Mouse (Mus musculus): ENCODE data around the gene Lmo7. TPM values are rescaled to one million over a fixed set of nuclear protein-coding genes. Genes with fewer than 3 reads are reported as not detected.

Gene Lmo7
- polyA plus RNA-seq, 1 experiment from 2014 or later: 16.0 TPM

GRCm38 (mm10) chr14:101794553-101795177, 64.9 kb downstream of the Lmo7 start:
- WGBS: 92% methylated on average over 10 of the region's 10 CpGs
- no peaks in the 10 kb centered on the region for H3K4me1 ChIP-seq (replicated peaks; ENCODE audit: control insufficient read depth, insufficient read depth, low read length)

GRCm38 (mm10) chr14:101797930-101798500, 68.3 kb downstream of the Lmo7 start:
- WGBS: 87% methylated on average over 5 of the region's 5 CpGs

More at GRCm38 (mm10) chr14:101794553-101795177, 64.9 kb downstream of the Lmo7 start:
- Histone ChIP-seq H3K9me3 (ENCODE audit: control insufficient read depth, low read length) (no peaks in the 10 kb centered on the region), H3K27ac (ENCODE audit: low read length) (no peak overlapping the region), H3K36me3 (ENCODE audit: control insufficient read depth, insufficient read depth) (no peaks in the 10 kb centered on the region), H3K4me3 (replicated peaks; ENCODE audit: low read length) (no peak overlapping the region), H3K9ac (replicated peaks; ENCODE audit: low read depth, low read length) (no peak overlapping the region), H3K27me3 (replicated peaks; ENCODE audit: control insufficient read depth, insufficient read depth, low read length) (no peaks in the 10 kb centered on the region), H3K4me2 (ENCODE audit: low read length) (no peak overlapping the region)
- no peak for ATAC-seq

GRCm38 (mm10) chr14:101798766-101799165, 69.0 kb downstream of the Lmo7 start:
- H3K9ac ChIP-seq (replicated peaks; ENCODE audit: low read depth, low read length): no peak overlapping the region
- ATAC-seq: no peak
- no peaks in the 10 kb centered on the region for H3K9me3 ChIP-seq (ENCODE audit: control insufficient read depth, low read length)
- H3K27me3 ChIP-seq (replicated peaks; ENCODE audit: control insufficient read depth, insufficient read depth, low read length): no peaks in the 10 kb centered on the region
- H3K27ac ChIP-seq (ENCODE audit: low read length): no peak overlapping the region
- no peak overlapping the region for H3K4me3 ChIP-seq (replicated peaks; ENCODE audit: low read length)
- H3K36me3 ChIP-seq (ENCODE audit: control insufficient read depth, insufficient read depth): no peaks in the 10 kb centered on the region
- no peak overlapping the region for H3K4me2 ChIP-seq (ENCODE audit: low read length)
- 61% methylated on average over 2 of the region's 2 CpGs for WGBS
- no peaks in the 10 kb centered on the region for H3K4me1 ChIP-seq (replicated peaks; ENCODE audit: control insufficient read depth, insufficient read depth, low read length)

More at GRCm38 (mm10) chr14:101797930-101798500, 68.3 kb downstream of the Lmo7 start:
- H3K9me3 ChIP-seq (ENCODE audit: control insufficient read depth, low read length): no peaks in the 10 kb centered on the region
- no peak overlapping the region for H3K9ac ChIP-seq (replicated peaks; ENCODE audit: low read depth, low read length)
- H3K27me3 ChIP-seq (replicated peaks; ENCODE audit: control insufficient read depth, insufficient read depth, low read length): no peaks in the 10 kb centered on the region
- ATAC-seq: no peak
- H3K4me1 ChIP-seq (replicated peaks; ENCODE audit: control insufficient read depth, insufficient read depth, low read length): no peaks in the 10 kb centered on the region
- no peak overlapping the region for H3K4me3 ChIP-seq (replicated peaks; ENCODE audit: low read length)
- H3K36me3 ChIP-seq (ENCODE audit: control insufficient read depth, insufficient read depth): no peaks in the 10 kb centered on the region
- H3K4me2 ChIP-seq (ENCODE audit: low read length): no peak overlapping the region
- H3K27ac ChIP-seq (ENCODE audit: low read length): no peak overlapping the region

DNA sequence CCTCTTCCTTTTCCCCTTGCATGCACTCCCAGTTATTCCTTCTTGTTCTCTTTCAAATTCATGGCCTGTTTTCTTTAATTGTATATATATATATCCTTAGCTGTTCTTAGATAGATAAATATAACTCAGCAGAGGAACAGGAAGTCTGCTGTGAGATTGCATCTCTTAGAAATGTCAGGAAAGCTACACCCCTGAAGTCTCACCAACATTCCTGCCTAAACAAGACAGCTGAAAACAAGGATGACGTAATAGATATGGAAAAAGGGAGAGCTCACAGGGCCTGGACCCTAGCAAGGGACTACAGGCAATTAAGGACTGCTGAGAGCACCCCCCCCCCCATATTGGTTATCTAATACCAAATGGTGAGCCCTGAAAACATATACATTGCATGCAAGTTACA, 71.9 kb downstream of the Lmo7 start:
- 90% methylated on average over 1 of the region's 1 CpGs for WGBS
- H3K36me3 ChIP-seq (ENCODE audit: control insufficient read depth, insufficient read depth): no peaks in the 10 kb centered on the region
- no peak for ATAC-seq

DNA sequence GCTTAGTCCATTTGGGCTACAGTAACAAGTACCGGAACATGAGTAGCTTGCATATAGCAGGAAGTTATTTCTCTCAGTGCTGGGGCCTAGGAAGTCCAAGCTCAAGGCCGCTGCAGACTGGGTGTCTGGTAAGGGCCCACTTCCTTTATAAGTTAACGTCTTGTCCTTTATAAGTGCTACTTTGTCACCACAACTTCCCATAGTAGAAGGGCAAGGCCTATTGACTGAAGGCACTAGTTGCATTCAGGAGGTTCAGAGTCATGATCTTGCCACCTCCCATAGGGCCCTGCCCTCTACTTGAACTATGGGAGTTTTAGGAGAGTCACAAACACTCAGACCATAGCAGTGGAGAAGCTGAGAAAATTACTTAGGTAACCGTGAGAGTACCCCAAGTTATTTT, 74.4 kb downstream of the Lmo7 start:
- Histone ChIP-seq H3K27me3 (replicated peaks; ENCODE audit: control insufficient read depth, insufficient read depth, low read length) (no peaks in the 10 kb centered on the region), H3K4me2 (ENCODE audit: low read length) (no peak overlapping the region), H3K9me3 (ENCODE audit: control insufficient read depth, low read length) (no peaks in the 10 kb centered on the region), H3K27ac (ENCODE audit: low read length) (no peak overlapping the region), H3K4me3 (replicated peaks; ENCODE audit: low read length) (no peak overlapping the region), H3K36me3 (ENCODE audit: control insufficient read depth, insufficient read depth) (no peaks in the 10 kb centered on the region), H3K9ac (replicated peaks; ENCODE audit: low read depth, low read length) (no peak overlapping the region), H3K4me1 (replicated peaks; ENCODE audit: control insufficient read depth, insufficient read depth, low read length) (no peaks in the 10 kb centered on the region)
- 86% methylated on average over 4 of the region's 4 CpGs for WGBS
- no peak for ATAC-seq

More for the DNA sequence above, 71.9 kb downstream of the Lmo7 start:
- H3K9ac ChIP-seq (replicated peaks; ENCODE audit: low read depth, low read length): no peak overlapping the region
- no peaks in the 10 kb centered on the region for H3K9me3 ChIP-seq (ENCODE audit: control insufficient read depth, low read length)
- H3K4me3 ChIP-seq (replicated peaks; ENCODE audit: low read length): no peak overlapping the region
- no peaks in the 10 kb centered on the region for H3K4me1 ChIP-seq (replicated peaks; ENCODE audit: control insufficient read depth, insufficient read depth, low read length)
- H3K4me2 ChIP-seq (ENCODE audit: low read length): no peak overlapping the region
- no peaks in the 10 kb centered on the region for H3K27me3 ChIP-seq (replicated peaks; ENCODE audit: control insufficient read depth, insufficient read depth, low read length)
- no peak overlapping the region for H3K27ac ChIP-seq (ENCODE audit: low read length)

DNA sequence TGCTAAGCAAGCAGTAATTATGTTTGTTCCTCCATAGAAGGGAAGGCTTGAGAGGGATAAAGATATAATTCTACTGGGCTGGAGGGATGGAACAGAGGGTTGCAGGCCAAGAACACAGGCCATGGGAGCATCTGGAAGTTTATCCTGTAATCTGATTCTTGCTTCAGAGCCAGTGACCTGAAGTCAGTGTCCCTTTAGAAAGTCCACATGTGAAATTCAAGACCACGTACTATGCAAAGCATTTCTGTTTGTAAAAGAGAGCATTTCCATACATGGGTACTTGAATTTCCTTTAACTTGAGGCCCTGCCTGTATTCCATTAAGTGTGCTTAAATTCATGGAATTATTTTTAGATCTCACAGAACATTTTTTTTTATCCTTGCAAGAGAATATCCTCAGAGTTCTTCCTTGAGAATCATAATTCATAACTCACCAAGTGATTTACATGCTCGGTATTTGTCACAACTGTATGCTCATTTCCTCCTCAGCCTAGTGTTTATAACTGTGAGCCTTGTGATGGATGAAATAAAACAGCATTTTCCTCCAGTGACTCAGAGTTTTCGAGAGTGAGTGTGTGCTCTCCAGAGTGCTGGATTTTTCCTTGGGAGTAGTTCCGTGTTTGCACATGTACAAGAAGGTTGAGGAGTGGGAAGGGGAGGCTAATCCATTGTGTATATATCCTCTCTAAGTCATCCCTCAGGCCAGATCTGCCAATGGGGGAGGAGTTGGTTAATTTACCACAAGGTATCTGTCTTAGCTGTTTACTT, 75.0 kb downstream of the Lmo7 start:
- H3K9ac ChIP-seq (replicated peaks; ENCODE audit: low read depth, low read length): no peak overlapping the region
- H3K9me3 ChIP-seq (ENCODE audit: control insufficient read depth, low read length): no peaks in the 10 kb centered on the region
- H3K27ac ChIP-seq (ENCODE audit: low read length): no peak overlapping the region
- H3K36me3 ChIP-seq (ENCODE audit: control insufficient read depth, insufficient read depth): no peaks in the 10 kb centered on the region
- ATAC-seq: no peak
- H3K4me3 ChIP-seq (replicated peaks; ENCODE audit: low read length): no peak overlapping the region
- no peak overlapping the region for H3K4me2 ChIP-seq (ENCODE audit: low read length)
- no peaks in the 10 kb centered on the region for H3K27me3 ChIP-seq (replicated peaks; ENCODE audit: control insufficient read depth, insufficient read depth, low read length)
- 88% methylated on average over 4 of the region's 4 CpGs for WGBS
- no peaks in the 10 kb centered on the region for H3K4me1 ChIP-seq (replicated peaks; ENCODE audit: control insufficient read depth, insufficient read depth, low read length)

DNA sequence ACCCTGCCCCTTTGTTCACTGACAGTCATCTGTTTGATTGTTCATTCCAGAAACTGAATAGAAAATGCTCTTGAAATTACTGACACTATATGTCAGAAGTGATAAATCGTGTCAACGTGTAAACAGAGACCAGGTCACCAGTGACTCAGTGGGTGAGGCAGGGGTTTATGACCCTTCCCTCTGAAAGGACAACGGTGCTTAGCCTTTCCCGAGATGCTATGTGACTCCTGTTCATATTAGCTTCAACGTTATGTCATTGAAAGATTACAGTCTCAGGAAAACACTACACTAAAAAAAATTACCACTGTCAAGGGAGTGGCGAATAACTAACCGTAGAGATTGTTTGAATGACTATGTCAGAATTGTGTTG, 75.6 kb downstream of the Lmo7 start:
- no peak overlapping the region for H3K27ac ChIP-seq (ENCODE audit: low read length)
- H3K36me3 ChIP-seq (ENCODE audit: control insufficient read depth, insufficient read depth): no peaks in the 10 kb centered on the region
- no peaks in the 10 kb centered on the region for H3K9me3 ChIP-seq (ENCODE audit: control insufficient read depth, low read length)
- H3K4me3 ChIP-seq (replicated peaks; ENCODE audit: low read length): no peak overlapping the region
- no peak overlapping the region for H3K4me2 ChIP-seq (ENCODE audit: low read length)
- no peaks in the 10 kb centered on the region for H3K4me1 ChIP-seq (replicated peaks; ENCODE audit: control insufficient read depth, insufficient read depth, low read length)
- ATAC-seq: no peak
- WGBS: 83% methylated on average over 7 of the region's 7 CpGs
- H3K27me3 ChIP-seq (replicated peaks; ENCODE audit: control insufficient read depth, insufficient read depth, low read length): no peaks in the 10 kb centered on the region
- H3K9ac ChIP-seq (replicated peaks; ENCODE audit: low read depth, low read length): no peak overlapping the region

DNA sequence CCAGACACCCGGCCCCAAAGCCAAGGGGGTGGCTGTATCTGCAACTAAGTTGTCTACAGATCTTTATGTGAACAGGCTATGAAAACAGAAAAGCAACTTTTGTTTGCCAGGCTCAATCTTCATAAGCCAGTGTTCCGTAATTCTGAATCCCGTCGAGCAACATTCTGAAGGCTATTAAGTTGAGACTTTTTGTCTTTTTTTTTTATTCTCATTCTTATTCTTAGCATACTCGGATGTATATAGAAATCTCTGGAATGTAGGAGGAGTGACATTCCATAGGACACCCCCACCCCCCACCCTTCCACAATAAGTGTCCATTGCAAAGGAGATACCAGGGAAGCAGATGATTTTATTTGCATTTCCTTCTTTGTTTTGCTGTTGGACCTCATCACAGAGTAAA, 76.3 kb downstream of the Lmo7 start:
- 72% methylated on average over 5 of the region's 5 CpGs for WGBS
- Histone ChIP-seq H3K4me2 (ENCODE audit: low read length) (no peak overlapping the region), H3K36me3 (ENCODE audit: control insufficient read depth, insufficient read depth) (no peaks in the 10 kb centered on the region), H3K4me1 (replicated peaks; ENCODE audit: control insufficient read depth, insufficient read depth, low read length) (no peaks in the 10 kb centered on the region), H3K27ac (ENCODE audit: low read length) (no peak overlapping the region), H3K9ac (replicated peaks; ENCODE audit: low read depth, low read length) (no peak overlapping the region), H3K27me3 (replicated peaks; ENCODE audit: control insufficient read depth, insufficient read depth, low read length) (no peaks in the 10 kb centered on the region), H3K9me3 (ENCODE audit: control insufficient read depth, low read length) (no peaks in the 10 kb centered on the region), H3K4me3 (replicated peaks; ENCODE audit: low read length) (no peak overlapping the region)
- no peak for ATAC-seq

- H3K4me2 ChIP-seq (ENCODE audit: low read length): no peak overlapping the region
- H3K27me3 ChIP-seq (replicated peaks; ENCODE audit: control insufficient read depth, insufficient read depth, low read length): no peaks in the 10 kb centered on the region
- no peak overlapping the region for H3K27ac ChIP-seq (ENCODE audit: low read length)
- no peaks in the 10 kb centered on the region for H3K36me3 ChIP-seq (ENCODE audit: control insufficient read depth, insufficient read depth)
- no peak overlapping the region for H3K4me3 ChIP-seq (replicated peaks; ENCODE audit: low read length)
- no peaks in the 10 kb centered on the region for H3K4me1 ChIP-seq (replicated peaks; ENCODE audit: control insufficient read depth, insufficient read depth, low read length)
- no peak overlapping the region for H3K9ac ChIP-seq (replicated peaks; ENCODE audit: low read depth, low read length)
- H3K9me3 ChIP-seq (ENCODE audit: control insufficient read depth, low read length): no peaks in the 10 kb centered on the region
- 48% methylated on average over 4 of the region's 4 CpGs for WGBS
- ATAC-seq: no peak
Measured at GRCm38 (mm10) chr14:101806607-101807006, 76.8 kb downstream of the Lmo7 start.

Measured in forebrain, embryonic 16.5 days (tissue).